In the genomic region with DNA sequence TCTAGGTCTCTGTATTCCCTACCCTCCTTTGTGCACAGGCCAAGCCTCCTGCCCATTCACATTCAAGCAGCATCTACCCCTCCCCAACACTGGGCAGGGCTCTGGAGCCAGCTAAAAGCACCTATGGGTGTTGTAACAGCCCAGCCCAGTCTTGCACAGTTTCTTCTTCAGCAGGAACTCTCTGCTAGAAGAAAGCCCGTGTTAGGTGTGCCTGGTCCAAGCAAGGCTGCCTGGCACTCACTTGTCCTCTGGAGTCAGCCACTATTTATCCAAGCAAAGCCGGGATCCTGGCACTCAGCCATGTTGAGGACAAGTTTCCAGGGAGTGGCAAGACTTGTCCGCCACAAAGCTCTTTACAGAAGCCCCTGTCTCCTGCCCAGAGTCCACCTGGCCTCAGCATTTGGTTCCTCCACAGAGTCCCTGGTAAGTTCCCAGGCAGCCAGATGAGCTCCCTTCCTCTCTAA, we compare ENCODE assay signal across 14 mouse cellular contexts. TPM values are rescaled to one million over a fixed set of nuclear protein-coding genes. Genes with fewer than 3 reads are reported as not detected.
A peak's percentile ranks its signal among the peaks of the same experiment; 100 is the strongest.
DNase-seq lines count a peak whose midpoint lies in the region; ATAC-seq and TF ChIP-seq lines count a peak whose summit lies in the region.
"Had no signal": no experiment of that assay in that cellular context is flagged by ENCODE, and none has a peak within 500 bp of the region (broad histone marks: within the 10 kb centered on the region; RNA-seq: fewer than 3 reads in every experiment).

TSS of gene Them5 (plus strand) at position 141 of the 464 bp plus-strand sequence.

- no peaks in the 10 kb centered on the region for H3K27me3 ChIP-seq in heart, postnatal 0 days (ENCODE audit: control insufficient read depth, insufficient read depth, low read length)
- H3K27me3 ChIP-seq in neural tube, embryonic 13.5 days, result no peaks in the 10 kb centered on the region
- no peaks in the 10 kb centered on the region for H3K27me3 ChIP-seq in neural tube, embryonic 15.5 days (replicated peaks)
- H3K27me3 ChIP-seq in lung, embryonic 15.5 days, result no peaks in the 10 kb centered on the region
- H3K27me3 ChIP-seq in stomach, embryonic 15.5 days (replicated peaks), result no peaks in the 10 kb centered on the region

- no peak within 1 kb of the TSS for H3K4me2 ChIP-seq in heart, postnatal 0 days (ENCODE audit: low read depth, low read length)
- H3K4me2 ChIP-seq in neural tube, embryonic 13.5 days, result no peak within 1 kb of the TSS
- no peak within 1 kb of the TSS for H3K4me2 ChIP-seq in neural tube, embryonic 15.5 days
- no peak within 1 kb of the TSS for H3K4me2 ChIP-seq in lung, embryonic 15.5 days
- H3K4me2 ChIP-seq in stomach, embryonic 15.5 days, result no peak within 1 kb of the TSS

- DNase-seq in heart, postnatal 0 days (ENCODE audit: low spot score), result peak; percentile 13
- DNase-seq in heart, adult 8-10 months (ENCODE audit: low spot score), result no peak
- DNase-seq in layer of hippocampus, adult 8-10 months (ENCODE audit: low spot score in 2 of 2), result no peak
- DNase-seq in gastrocnemius, postnatal 4 days (ENCODE audit: low spot score in 2 of 2), result no peak
- DNase-seq: gastrocnemius, postnatal 14 days; layer of hippocampus, adult 9-11 months; liver; right cerebral cortex, adult 18-20 months had no signal

- H3K27ac ChIP-seq in heart, postnatal 0 days (ENCODE audit: low read depth), result no peak within 1 kb of the TSS
- 0 out of 2 replicates have a peak within 1 kb of the TSS, but pooled peaks have one; percentile 14 for H3K27ac ChIP-seq in neural tube, embryonic 13.5 days (replicated peaks)
- H3K27ac ChIP-seq in neural tube, embryonic 15.5 days (replicated peaks), result no peak within 1 kb of the TSS
- H3K27ac ChIP-seq in lung, embryonic 15.5 days, result 0 out of 2 replicates have a peak within 1 kb of the TSS, but pooled peaks have one; percentile 33
- no peak within 1 kb of the TSS for H3K27ac ChIP-seq in stomach, embryonic 15.5 days

- WGBS in heart, postnatal 0 days, result 23% methylated on average over 3 of the region's 3 CpGs
- 74% methylated on average over 3 of the region's 3 CpGs for WGBS in neural tube, embryonic 13.5 days
- 59% methylated on average over 3 of the region's 3 CpGs for WGBS in neural tube, embryonic 15.5 days
- WGBS in lung, embryonic 15.5 days, result 28% methylated on average over 3 of the region's 3 CpGs
- 15% methylated on average over 3 of the region's 3 CpGs for WGBS in stomach, embryonic 15.5 days

- H3K4me1 ChIP-seq in heart, postnatal 0 days (ENCODE audit: control insufficient read depth, insufficient read depth), result no peaks in the 10 kb centered on the region
- 0 out of 2 replicates have a peak, but pooled peaks cover 7% of the 10 kb centered on the region for H3K4me1 ChIP-seq in neural tube, embryonic 13.5 days (replicated peaks)
- no peaks in the 10 kb centered on the region for H3K4me1 ChIP-seq in neural tube, embryonic 15.5 days
- 0 out of 2 replicates have a peak, but pooled peaks cover 5% of the 10 kb centered on the region for H3K4me1 ChIP-seq in lung, embryonic 15.5 days
- H3K4me1 ChIP-seq in stomach, embryonic 15.5 days, result no peaks in the 10 kb centered on the region

- no peak within 1 kb of the TSS for H3K4me3 ChIP-seq in heart, postnatal 0 days (ENCODE audit: low read depth, low read length)
- no peak within 1 kb of the TSS for H3K4me3 ChIP-seq in neural tube, embryonic 13.5 days
- no peak within 1 kb of the TSS for H3K4me3 ChIP-seq in neural tube, embryonic 15.5 days (replicated peaks)
- H3K4me3 ChIP-seq in lung, embryonic 15.5 days, result no peak within 1 kb of the TSS
- no peak within 1 kb of the TSS for H3K4me3 ChIP-seq in stomach, embryonic 15.5 days (replicated peaks)

- TF ChIP-seq CTCF in heart, postnatal 0 days (IDR thresholded peaks at IDR 0.05; ENCODE audit: low read depth), result no peak

- H3K9ac ChIP-seq in heart, postnatal 0 days (replicated peaks; ENCODE audit: low read depth, low read length), result no peak within 1 kb of the TSS
- H3K9ac ChIP-seq in neural tube, embryonic 13.5 days, result no peak within 1 kb of the TSS
- no peak within 1 kb of the TSS for H3K9ac ChIP-seq in neural tube, embryonic 15.5 days (replicated peaks)
- no peak within 1 kb of the TSS for H3K9ac ChIP-seq in lung, embryonic 15.5 days
- H3K9ac ChIP-seq in stomach, embryonic 15.5 days, result no peak within 1 kb of the TSS

- TF ChIP-seq EP300 in heart, postnatal 0 days (IDR thresholded peaks at IDR 0.05; ENCODE audit: low read depth), result no peak

- no peaks in the 10 kb centered on the region for H3K9me3 ChIP-seq in heart, postnatal 0 days (replicated peaks; ENCODE audit: control insufficient read depth, low read length)
- no peaks in the 10 kb centered on the region for H3K9me3 ChIP-seq in neural tube, embryonic 13.5 days
- H3K9me3 ChIP-seq in neural tube, embryonic 15.5 days (replicated peaks), result no peaks in the 10 kb centered on the region
- no peaks in the 10 kb centered on the region for H3K9me3 ChIP-seq in lung, embryonic 15.5 days
- H3K9me3 ChIP-seq in stomach, embryonic 15.5 days, result no peaks in the 10 kb centered on the region

- H3K36me3 ChIP-seq in heart, postnatal 0 days (replicated peaks; ENCODE audit: control insufficient read depth, insufficient read depth, low read length), result no peaks in the 10 kb centered on the region
- no peaks in the 10 kb centered on the region for H3K36me3 ChIP-seq in neural tube, embryonic 13.5 days
- H3K36me3 ChIP-seq in neural tube, embryonic 15.5 days, result no peaks in the 10 kb centered on the region
- no peaks in the 10 kb centered on the region for H3K36me3 ChIP-seq in lung, embryonic 15.5 days
- H3K36me3 ChIP-seq in stomach, embryonic 15.5 days, result no peaks in the 10 kb centered on the region

- ATAC-seq in heart, postnatal 0 days (ENCODE audit: insufficient read depth, low read depth), result no peak
- no peak for ATAC-seq in neural tube, embryonic 13.5 days (ENCODE audit: low read depth)
- no peak for ATAC-seq in neural tube, embryonic 15.5 days (ENCODE audit: low FRiP score)
- ATAC-seq in lung, embryonic 15.5 days (ENCODE audit: borderline replicate concordance, extremely low read depth, low FRiP score, low TSS enrichment), result peak; percentile 59
- peak; percentile 70 for ATAC-seq in stomach, embryonic 15.5 days (ENCODE audit: insufficient read depth, low FRiP score, low read depth)
- ATAC-seq: CD4-positive, CD25-positive, alpha-beta regulatory T cell, adult 4 months had no signal

RNA-seq across cellular contexts. Expression of gene Them5, which starts in this region (rescaled TPM):
- not detected in 2 replicates for total RNA-seq in heart, postnatal 0 days (2014; rRNA removed; ENCODE audit: low replicate concordance)
- polyA plus RNA-seq in heart, postnatal 0 days (2015; fragmentation: Nextera tagmentation; extraction: Ambion mirVana), result 0.10 TPM in 1 of 2 replicates, not detected in the other
- not detected for total RNA-seq in heart, adult 8-10 months (2022)
- 0.30 TPM in 1 of 2 replicates, not detected in the other for polyA plus RNA-seq in neural tube, embryonic 13.5 days (2015; fragmentation: Nextera tagmentation; extraction: Ambion mirVana)
- 0.60 and 0.77 TPM in 2 replicates for polyA plus RNA-seq in neural tube, embryonic 15.5 days (2015; fragmentation: Nextera tagmentation; extraction: Ambion mirVana)
- polyA plus RNA-seq in lung, embryonic 15.5 days (2015; fragmentation: Nextera tagmentation; extraction: Ambion mirVana), result 0.25 and 0.35 TPM in 2 replicates
- polyA plus RNA-seq in stomach, embryonic 15.5 days (2015; fragmentation: Nextera tagmentation; extraction: Ambion mirVana), result 5.2 and 10.4 TPM in 2 replicates
- not detected for total RNA-seq in layer of hippocampus, adult 8-10 months (2022)
- under 1 TPM in 1 of 2 experiments, not detected in 1; 0.21 TPM for total RNA-seq in gastrocnemius, postnatal 4 days (2021)
- total RNA-seq: hematopoietic stem cell, adult 5-6 weeks had no signal
- polyA plus RNA-seq: CD4-positive, CD25-positive, alpha-beta regulatory T cell, adult 4 months had no signal

Comparison
In these comparisons a context has a peak if more than half of its experiments do, and no peak if none do; other contexts are left out.
1. Peak in DNase-seq in heart, postnatal 0 days; RNA of the gene not detected or under 1 TPM.
2. Peak in ATAC-seq and H3K27ac ChIP-seq in lung, embryonic 15.5 days; RNA of the gene not detected or under 1 TPM.